ENCODE assay signal across 8 mouse cellular contexts in genomic region chr11:79992035-79992591, GRCm38 (mm10). TPM values are rescaled to one million over a fixed set of nuclear protein-coding genes. Genes with fewer than 3 reads are reported as not detected.
DNase-seq lines count a peak whose midpoint lies in the region; ATAC-seq and TF ChIP-seq lines count a peak whose summit lies in the region.

No protein-coding gene starts in this region.

- H3K4me1 ChIP-seq in embryonic facial prominence, embryonic 11.5 days (ENCODE audit: control insufficient read depth, insufficient read depth, low read length), result no peaks in the 10 kb centered on the region
- no peaks in the 10 kb centered on the region; the same call in 1 of the 2 replicates for H3K4me1 ChIP-seq in intestine, embryonic 14.5 days (replicated peaks; ENCODE audit: control insufficient read depth, insufficient read depth, low read length)

- peak overlapping the region; percentile 47 for H3K4me2 ChIP-seq in embryonic facial prominence, embryonic 11.5 days (ENCODE audit: low read depth, low read length)
- peak overlapping the region; percentile 77 for H3K4me2 ChIP-seq in intestine, embryonic 14.5 days (ENCODE audit: low read length)

- TF ChIP-seq CTCF in left cerebral cortex, adult 2 months (IDR thresholded peaks at IDR 0.05), result no peak

- peak overlapping the region; percentile 86 for H3K4me3 ChIP-seq in left cerebral cortex, adult 2 months
- H3K4me3 ChIP-seq in embryonic facial prominence, embryonic 11.5 days (ENCODE audit: low read depth, low read length), result peak overlapping the region; percentile 97
- H3K4me3 ChIP-seq in intestine, embryonic 14.5 days (ENCODE audit: low read depth, low read length), result peak overlapping the region; percentile 99

- no peaks in the 10 kb centered on the region for H3K36me3 ChIP-seq in embryonic facial prominence, embryonic 11.5 days (replicated peaks; ENCODE audit: control insufficient read depth, insufficient read depth, low read depth, low read length)
- H3K36me3 ChIP-seq in intestine, embryonic 14.5 days (ENCODE audit: control insufficient read depth, insufficient read depth, low read length), result peaks cover 16% of the 10 kb centered on the region

- ATAC-seq in embryonic facial prominence, embryonic 11.5 days (replicated peaks; ENCODE audit: insufficient number of reproducible peaks, low FRiP score, low TSS enrichment, low read depth), result no peak
- no peak for ATAC-seq in intestine, embryonic 14.5 days (replicated peaks; ENCODE audit: low FRiP score, low TSS enrichment, low read depth)
- peak; percentile 47; the same call in 1 of the 2 replicates for ATAC-seq in monocyte, adult 5-6 weeks (replicated peaks; ENCODE audit: insufficient number of reproducible peaks, low FRiP score, low TSS enrichment, poor library complexity, severe bottlenecking)
- no peak for ATAC-seq in granulocyte monocyte progenitor cell, adult 5-6 weeks (replicated peaks; ENCODE audit: poor library complexity, severe bottlenecking)

- peak overlapping the region; percentile 33; the same call in 1 of the 2 replicates for H3K27ac ChIP-seq in left cerebral cortex, adult 2 months
- H3K27ac ChIP-seq in embryonic facial prominence, embryonic 11.5 days (replicated peaks; ENCODE audit: low read depth, low read length), result peak overlapping the region; percentile 100
- peak overlapping the region; percentile 99 for H3K27ac ChIP-seq in intestine, embryonic 14.5 days (ENCODE audit: low read depth)

- 27% methylated on average over 20 of the region's 21 CpGs for WGBS in embryonic facial prominence, embryonic 11.5 days
- WGBS in intestine, embryonic 14.5 days, result 24% methylated on average over 20 of the region's 21 CpGs

- H3K9ac ChIP-seq in embryonic facial prominence, embryonic 11.5 days (replicated peaks; ENCODE audit: low read length), result peak overlapping the region; percentile 76
- peak overlapping the region; percentile 67 for H3K9ac ChIP-seq in intestine, embryonic 14.5 days (ENCODE audit: low read length)

- intact Hi-C loops in left cerebral cortex, adult 2 months (cut with DNase I), result loop anchor here (1.0 kb wide), 1 partner anchor 30 kb away; the partner anchor contains the start of gene Utp6
- intact Hi-C loops in left cerebral cortex, postnatal 10 days (cut with DNase I), result no loop called here

- H3K9me3 ChIP-seq in embryonic facial prominence, embryonic 11.5 days (replicated peaks; ENCODE audit: control insufficient read depth, low read length), result no peaks in the 10 kb centered on the region
- no peaks in the 10 kb centered on the region for H3K9me3 ChIP-seq in intestine, embryonic 14.5 days (ENCODE audit: control insufficient read depth, low read length)

- no peaks in the 10 kb centered on the region for H3K27me3 ChIP-seq in embryonic facial prominence, embryonic 11.5 days (ENCODE audit: control insufficient read depth, insufficient read depth, low read length)
- no peaks in the 10 kb centered on the region for H3K27me3 ChIP-seq in intestine, embryonic 14.5 days (replicated peaks; ENCODE audit: control insufficient read depth, insufficient read depth, low read length)

- DNase-seq in left cerebral cortex, adult 2 months (ENCODE audit: extremely low spot score in 1 of 2, low spot score in 2 of 2), result no peak
- no peak for DNase-seq in left cerebral cortex, postnatal 10 days (ENCODE audit: extremely low spot score in 1 of 2, low spot score in 2 of 2)
- DNase-seq in embryonic facial prominence, embryonic 11.5 days (ENCODE audit: low spot score), result peak; percentile 6
- no peak for DNase-seq in intestine, embryonic 14.5 days (ENCODE audit: low spot score)
- no peak for DNase-seq in adrenal gland, postnatal 4 days (ENCODE audit: low spot score in 2 of 2)
- no peak for DNase-seq in urinary bladder, adult 2 months (ENCODE audit: low spot score)

RNA-seq across cellular contexts. Expression of gene Suz12, which starts 0.8 kb away (rescaled TPM):
- total RNA-seq in left cerebral cortex, adult 2 months (2021), result 10 to 100 TPM; 33.4 to 34.0 TPM
- total RNA-seq in left cerebral cortex, postnatal 10 days (2021), result 10 to 100 TPM; 28.6 to 31.7 TPM
- 21.0 and 27.5 TPM in 2 replicates for polyA plus RNA-seq in embryonic facial prominence, embryonic 11.5 days (2014; fragmentation: Nextera tagmentation; extraction: Ambion mirVana)
- 29.6 and 30.1 TPM in 2 replicates for polyA plus RNA-seq in intestine, embryonic 14.5 days (2014; fragmentation: Nextera tagmentation; extraction: Ambion mirVana)
- 35.9 to 53.1 TPM (median 37.2 TPM) in 3 replicates for total RNA-seq in monocyte, adult 5-6 weeks (2017)
- total RNA-seq in granulocyte monocyte progenitor cell, adult 5-6 weeks (2014; fragmentation: Nextera tagmentation), result 79.4 and 102 TPM in 2 replicates
- total RNA-seq in granulocyte monocyte progenitor cell, adult 5-6 weeks (2017), result 81.6 and 97.8 TPM in 2 replicates
- 10 to 100 TPM; 80.8 to 83.1 TPM for total RNA-seq in adrenal gland, postnatal 4 days (2021)
- 18.9 and 19.6 TPM in 2 replicates for polyA plus RNA-seq in urinary bladder, adult 2 months (2012; rRNA removed)

RNA-seq across cellular contexts. Expression of gene Utp6, which starts 29.9 kb away (rescaled TPM):
- 10 to 100 TPM; 23.2 to 28.3 TPM for total RNA-seq in left cerebral cortex, adult 2 months (2021)
- 10 to 100 TPM; 26.6 to 27.9 TPM for total RNA-seq in left cerebral cortex, postnatal 10 days (2021)
- polyA plus RNA-seq in embryonic facial prominence, embryonic 11.5 days (2014; fragmentation: Nextera tagmentation; extraction: Ambion mirVana), result 92.7 and 108 TPM in 2 replicates
- polyA plus RNA-seq in intestine, embryonic 14.5 days (2014; fragmentation: Nextera tagmentation; extraction: Ambion mirVana), result 53.5 and 60.3 TPM in 2 replicates
- 55.7 to 87.3 TPM (median 65.7 TPM) in 3 replicates for total RNA-seq in monocyte, adult 5-6 weeks (2017)
- 45.4 and 52.5 TPM in 2 replicates for total RNA-seq in granulocyte monocyte progenitor cell, adult 5-6 weeks (2014; fragmentation: Nextera tagmentation)
- 102 and 105 TPM in 2 replicates for total RNA-seq in granulocyte monocyte progenitor cell, adult 5-6 weeks (2017)
- total RNA-seq in adrenal gland, postnatal 4 days (2021), result 10 to 100 TPM; 35.3 to 39.7 TPM
- 21.3 and 28.1 TPM in 2 replicates for polyA plus RNA-seq in urinary bladder, adult 2 months (2012; rRNA removed)

Comparison
In these comparisons a context has a peak if more than half of its experiments do, and no peak if none do; other contexts are left out.
1. H3K27ac ChIP-seq: peak in every context shown above with its lines; median percentile 100 in embryonic facial prominence, embryonic 11.5 days; 99 in intestine, embryonic 14.5 days; 33 in left cerebral cortex, adult 2 months.